Mouse (Mus musculus) heart, adult 8-10 months (tissue): Measurements from ENCODE around the gene Gm6793. TPM values are rescaled to one million over a fixed set of nuclear protein-coding genes. Genes with fewer than 3 reads are reported as not detected.

Experiments
- DNase-seq: peaks from one replicate; pipeline ENCODE4 v3.0.0; 2022; ENCODE audit warnings: low spot score
- total RNA-seq, 4 experiments: library from RNA; stranded (reverse); gene quantifications; 2 replicates each; pipeline ENCODE4 v1.2.4; 2022

Gm6793 gene
- total RNA-seq, 4 experiments from 2014 or later = 0.22 to 0.57 TPM; not detected in 2

GRCm38 (mm10) chr8:111984511-111984910 is 30.3 kb downstream of the Gm6793 start:
- DNase-seq = no peak

- no peak for DNase-seq
Observed at GRCm38 (mm10) chr8:111982116-111982515, 32.7 kb downstream of the Gm6793 start.

GRCm38 (mm10) chr8:111978147-111978546 is 36.7 kb downstream of the Gm6793 start:
- DNase-seq = no peak

GRCm38 (mm10) chr8:111976326-111976725 is 38.5 kb downstream of the Gm6793 start:
- no peak for DNase-seq

GRCm38 (mm10) chr8:111975706-111976105 is 39.1 kb downstream of the Gm6793 start:
- no peak for DNase-seq

GRCm38 (mm10) chr8:111974138-111974537 is 40.7 kb downstream of the Gm6793 start:
- no peak for DNase-seq

- DNase-seq = no peak
Observed at GRCm38 (mm10) chr8:111968991-111969390, 45.8 kb downstream of the Gm6793 start.

- no peak for DNase-seq
Observed at GRCm38 (mm10) chr8:111968541-111968940, 46.3 kb downstream of the Gm6793 start.

- DNase-seq = no peak
Observed at GRCm38 (mm10) chr8:111967246-111967870, 47.5 kb downstream of the Gm6793 start.

- DNase-seq = no peak
Observed at GRCm38 (mm10) chr8:111964849-111965561, 49.8 kb downstream of the Gm6793 start.

GRCm38 (mm10) chr8:111964351-111964750 is 50.5 kb downstream of the Gm6793 start:
- no peak for DNase-seq

GRCm38 (mm10) chr8:111963546-111963945 is 51.3 kb downstream of the Gm6793 start:
- no peak for DNase-seq

Other genes with a start within 250 kb of the Gm6793 start
- 10 to 100 TPM; 27.4 to 37.6 (median 32.7) TPM for gene Cfdp1, start 160.7 kb downstream of the Gm6793 start, total RNA-seq
- gene Tmem170, start 138.3 kb downstream of the Gm6793 start, total RNA-seq = 1 to 10 TPM; 2.5 to 3.6 (median 2.6) TPM
- not detected for gene Chst5, start 104.6 kb downstream of the Gm6793 start, total RNA-seq
- gene Tmem231, start 81.2 kb downstream of the Gm6793 start, total RNA-seq = 1 to 10 TPM; 2.1 to 2.7 (median 2.4) TPM
- gene Gabarapl2, start 74.3 kb downstream of the Gm6793 start, total RNA-seq = 100 to 1,000 TPM; 121 to 131 (median 122) TPM
- gene Adat1, start 22.7 kb downstream of the Gm6793 start, total RNA-seq = 1 to 10 TPM; 1.5 to 2.1 (median 1.8) TPM
- gene Kars, start 3.7 kb downstream of the Gm6793 start, total RNA-seq = 100 to 1,000 TPM; 106 to 113 (median 110) TPM
- gene Terf2ip, start 3.6 kb downstream of the Gm6793 start, total RNA-seq = 10 to 100 TPM; 11.0 to 12.7 (median 11.3) TPM